Mouse (Mus musculus) frontal cortex, postnatal 36 days (tissue): ENCODE results near the gene Cwf19l2.
"Not testable (repeated sequence)": the region's sequence is repeated elsewhere in the genome, so short reads cannot be mapped to it uniquely, and the experiment has no call there.

Source experiments
- DNase-seq, 2 experiments: peaks; one replicate each; pipeline ENCODE4 v3.0.0; 2022; ENCODE audit warnings: low spot score in 2 of 2

Gene Cwf19l2

GRCm38 (mm10) chr9:3403251-3404208 is at the start of gene Cwf19l2:
TSS of gene Cwf19l2 (plus strand) at chr9:3403592.
- DNase-seq = peak; percentile 79 to 93

- DNase-seq = not testable (repeated sequence)
These were observed 27.1 kb upstream of the Cwf19l2 start for GRCm38 (mm10) chr9:3376323-3376722.

GRCm38 (mm10) chr9:3404372-3404771 is 980 bp downstream of the Cwf19l2 start:
- DNase-seq = peak; percentile 19 to 46

- DNase-seq = not testable (repeated sequence)
These were observed 36.3 kb downstream of the Cwf19l2 start for GRCm38 (mm10) chr9:3439555-3440300.

GRCm38 (mm10) chr9:3471897-3472296 is 68.5 kb downstream of the Cwf19l2 start:
- DNase-seq = no peak

- DNase-seq = no peak
These were observed 115.3 kb downstream of the Cwf19l2 start for GRCm38 (mm10) chr9:3518645-3519044.

- peak in 1 of 2 experiments; percentile 42 for DNase-seq
These were observed 115.8 kb downstream of the Cwf19l2 start for GRCm38 (mm10) chr9:3519178-3519577.

- no peak for DNase-seq
These were observed 117.6 kb downstream of the Cwf19l2 start for GRCm38 (mm10) chr9:3521031-3521430.
